Mouse (Mus musculus) erythroblast, embryonic 14.5 days (primary cell): ENCODE results near the gene Sdsl. TPM values are rescaled to one million over a fixed set of nuclear protein-coding genes. Genes with fewer than 3 reads are reported as not detected.

Experiments used
- H3K27me3 ChIP-seq: 2 replicates; pipeline ENCODE4 v1.6.1; 2012; ENCODE audit warnings: inconsistent platforms; ENCODE audit not compliant: control insufficient read depth
- H3K36me3 ChIP-seq: 2 replicates; pipeline ENCODE4 v1.6.1; 2012; ENCODE audit warnings: mild to moderate bottlenecking, inconsistent platforms; ENCODE audit not compliant: control insufficient read depth
- H3K4me1 ChIP-seq: 2 replicates; pipeline ENCODE4 v1.6.1; 2012; ENCODE audit warnings: inconsistent platforms; ENCODE audit not compliant: control insufficient read depth
- H3K4me3 ChIP-seq: replicated peaks from 2 replicates; pipeline ENCODE3; 2012; ENCODE audit warnings: moderate library complexity, mild to moderate bottlenecking, inconsistent platforms
- H3K9me3 ChIP-seq: 2 replicates; pipeline ENCODE4 v1.6.1; 2012; ENCODE audit warnings: low read length, inconsistent platforms, mixed read lengths; ENCODE audit not compliant: control insufficient read depth
- GATA1 ChIP-seq: IDR thresholded peaks from 2 replicates; pipeline ENCODE4 v1.6.1; 2012; ENCODE audit warnings: low read length, inconsistent platforms, mixed read lengths
- TAL1 ChIP-seq: IDR thresholded peaks from 3 replicates; pipeline ENCODE4 v1.6.1; 2012; ENCODE audit warnings: low read length, inconsistent platforms, mixed read lengths
- polyA plus RNA-seq: library from polyadenylated mRNA; stranded (reverse); fragments of >175 nt; gene quantifications from 2 replicates; pipeline ENCODE4 v1.2.3, GENCODE M21; 2012

Sdsl gene
- polyA plus RNA-seq, 1 experiment: not detected

- H3K4me3 ChIP-seq: no peak overlapping the region
- no peaks in the 10 kb centered on the region for H3K9me3 ChIP-seq
- H3K36me3 ChIP-seq: peaks cover 30% of the 10 kb centered on the region
- H3K4me1 ChIP-seq: peaks cover 21% of the 10 kb centered on the region
- H3K27me3 ChIP-seq: no peaks in the 10 kb centered on the region
- TF ChIP-seq TAL1 (no peak), GATA1 (no peak)
These were observed 26.6 kb upstream of the Sdsl start for GRCm38 (mm10) chr5:120499202-120499601.

DNA sequence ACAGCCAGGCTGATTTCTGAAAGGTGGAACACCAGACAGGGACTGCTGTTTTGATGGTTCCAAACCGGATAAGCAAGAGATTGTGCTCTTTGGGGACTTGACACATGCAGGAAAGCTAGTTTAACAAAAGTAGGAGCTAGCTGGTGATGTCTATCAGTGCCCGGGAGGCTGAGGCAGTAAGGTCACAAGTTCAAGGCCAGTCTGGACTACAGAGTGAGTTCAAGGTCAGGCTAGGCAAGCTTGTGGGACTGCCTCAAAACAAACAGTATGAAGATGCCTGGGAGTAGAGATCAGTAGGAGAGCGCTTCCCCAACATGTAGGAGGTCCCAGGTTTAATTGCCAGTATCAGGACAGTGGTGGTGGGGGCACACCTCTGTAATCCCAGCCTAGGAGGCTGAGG lies 24.5 kb upstream of the Sdsl start:
- H3K4me3 ChIP-seq: no peak overlapping the region
- TF ChIP-seq GATA1 (no peak), TAL1 (no peak)
- H3K9me3 ChIP-seq: no peaks in the 10 kb centered on the region
- no peaks in the 10 kb centered on the region for H3K27me3 ChIP-seq
- H3K4me1 ChIP-seq: peaks cover 5% of the 10 kb centered on the region
- peaks cover 50% of the 10 kb centered on the region for H3K36me3 ChIP-seq

DNA sequence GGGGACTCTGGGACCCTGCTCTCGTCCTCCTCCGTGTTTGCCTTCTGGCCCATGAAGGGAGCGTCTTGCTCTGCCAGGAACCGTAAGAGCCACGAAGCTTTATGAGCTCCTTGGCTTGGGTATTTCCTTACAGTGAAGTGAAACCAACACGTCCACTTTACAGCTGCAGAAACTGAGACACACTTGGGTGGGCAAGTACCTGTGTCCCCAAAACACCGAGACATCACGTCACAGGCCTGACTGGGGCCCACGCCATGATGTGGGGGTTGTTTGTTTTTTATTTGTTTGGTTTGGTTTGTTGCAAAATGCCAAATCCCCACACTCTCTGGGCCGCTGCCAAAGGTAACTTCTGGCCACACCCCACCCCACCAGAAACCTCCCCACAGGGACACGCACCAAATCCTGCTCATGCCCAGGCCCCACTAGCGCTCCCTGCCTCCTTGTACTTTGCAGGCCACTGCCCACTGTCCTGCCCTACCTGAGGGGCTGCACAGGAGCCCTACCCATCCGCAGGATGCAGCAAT lies 23.2 kb upstream of the Sdsl start:
- Histone ChIP-seq H3K9me3 (no peaks in the 10 kb centered on the region), H3K4me1 (peaks cover 3% of the 10 kb centered on the region), H3K27me3 (no peaks in the 10 kb centered on the region), H3K36me3 (peaks cover 58% of the 10 kb centered on the region), H3K4me3 (no peak overlapping the region)
- no peak for TF ChIP-seq GATA1
- no peak for TF ChIP-seq TAL1

- no peaks in the 10 kb centered on the region for H3K9me3 ChIP-seq
- H3K4me1 ChIP-seq: peaks cover 3% of the 10 kb centered on the region
- H3K27me3 ChIP-seq: no peaks in the 10 kb centered on the region
- peaks cover 58% of the 10 kb centered on the region for H3K36me3 ChIP-seq
- no peak overlapping the region for H3K4me3 ChIP-seq
- no peak for TF ChIP-seq GATA1
- TF ChIP-seq TAL1: no peak
These were observed 22.6 kb upstream of the Sdsl start for GRCm38 (mm10) chr5:120495064-120495702.

DNA sequence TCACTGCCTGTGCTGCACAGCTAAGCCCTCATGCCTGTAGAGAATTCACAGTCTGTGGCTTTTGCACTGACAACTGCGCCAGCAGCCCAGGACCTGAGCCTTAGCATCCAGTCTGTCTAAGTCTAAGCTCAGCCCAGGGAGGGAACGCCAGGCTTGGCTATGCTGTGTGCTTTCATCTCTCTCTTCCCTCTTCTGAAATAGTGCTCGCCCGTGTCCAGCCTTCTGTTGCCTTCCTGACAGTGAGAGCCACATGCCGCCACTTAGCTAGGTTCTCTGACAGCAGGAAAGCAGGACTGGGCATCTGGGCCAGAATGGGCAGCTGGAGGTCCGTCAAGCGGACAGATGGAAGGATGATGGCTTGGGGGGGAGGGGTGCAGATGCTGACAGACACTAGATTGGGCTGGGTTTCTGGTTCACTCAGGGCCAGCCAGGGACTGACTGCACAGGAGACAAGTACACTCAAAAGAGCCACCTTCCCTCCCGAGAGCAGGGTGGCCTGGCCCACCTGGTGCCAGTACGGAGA lies 21.3 kb upstream of the Sdsl start:
- TF ChIP-seq GATA1: no peak
- no peak for TF ChIP-seq TAL1
- Histone ChIP-seq H3K4me3 (no peak overlapping the region), H3K27me3 (no peaks in the 10 kb centered on the region), H3K9me3 (no peaks in the 10 kb centered on the region), H3K4me1 (no peaks in the 10 kb centered on the region), H3K36me3 (peaks cover 53% of the 10 kb centered on the region)

DNA sequence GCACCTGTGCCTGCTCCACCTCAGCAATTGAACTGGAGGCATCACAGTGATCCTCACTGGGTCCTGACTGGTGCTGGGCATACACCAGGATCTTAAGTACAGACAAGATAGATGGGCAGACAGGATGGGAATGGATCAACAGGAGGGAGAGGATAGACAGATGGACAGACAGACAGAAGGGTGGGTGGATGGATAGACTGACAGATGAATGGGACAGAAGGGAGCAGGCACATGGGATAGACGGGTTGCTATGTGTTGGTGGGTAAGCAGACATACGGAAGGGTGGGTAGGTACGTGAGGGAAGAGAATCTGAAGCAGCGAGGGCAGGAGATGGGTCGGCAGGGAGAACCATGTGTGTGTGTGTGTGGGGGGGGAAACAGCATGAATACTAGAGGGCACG lies 20.8 kb upstream of the Sdsl start:
- H3K4me1 ChIP-seq: no peaks in the 10 kb centered on the region
- H3K9me3 ChIP-seq: no peaks in the 10 kb centered on the region
- H3K27me3 ChIP-seq: no peaks in the 10 kb centered on the region
- peaks cover 49% of the 10 kb centered on the region for H3K36me3 ChIP-seq
- no peak for TF ChIP-seq GATA1
- no peak for TF ChIP-seq TAL1
- no peak overlapping the region for H3K4me3 ChIP-seq

GRCm38 (mm10) chr5:120492437-120492836 lies 19.8 kb upstream of the Sdsl start:
- H3K4me1 ChIP-seq: no peaks in the 10 kb centered on the region
- TF ChIP-seq GATA1 (no peak), TAL1 (no peak)
- H3K27me3 ChIP-seq: no peaks in the 10 kb centered on the region
- H3K9me3 ChIP-seq: no peaks in the 10 kb centered on the region
- peaks cover 53% of the 10 kb centered on the region for H3K36me3 ChIP-seq
- no peak overlapping the region for H3K4me3 ChIP-seq

- Histone ChIP-seq H3K27me3 (no peaks in the 10 kb centered on the region), H3K9me3 (no peaks in the 10 kb centered on the region), H3K4me3 (no peak overlapping the region), H3K36me3 (peaks cover 64% of the 10 kb centered on the region), H3K4me1 (no peaks in the 10 kb centered on the region)
- TF ChIP-seq GATA1 (no peak), TAL1 (no peak)
These were observed 18.1 kb upstream of the Sdsl start for GRCm38 (mm10) chr5:120490679-120491192.

GRCm38 (mm10) chr5:120487844-120488243 lies 15.2 kb upstream of the Sdsl start:
- Histone ChIP-seq H3K4me1 (no peaks in the 10 kb centered on the region), H3K4me3 (no peak overlapping the region), H3K27me3 (no peaks in the 10 kb centered on the region), H3K36me3 (peaks cover 51% of the 10 kb centered on the region), H3K9me3 (no peaks in the 10 kb centered on the region)
- TF ChIP-seq TAL1 (no peak), GATA1 (no peak)

DNA sequence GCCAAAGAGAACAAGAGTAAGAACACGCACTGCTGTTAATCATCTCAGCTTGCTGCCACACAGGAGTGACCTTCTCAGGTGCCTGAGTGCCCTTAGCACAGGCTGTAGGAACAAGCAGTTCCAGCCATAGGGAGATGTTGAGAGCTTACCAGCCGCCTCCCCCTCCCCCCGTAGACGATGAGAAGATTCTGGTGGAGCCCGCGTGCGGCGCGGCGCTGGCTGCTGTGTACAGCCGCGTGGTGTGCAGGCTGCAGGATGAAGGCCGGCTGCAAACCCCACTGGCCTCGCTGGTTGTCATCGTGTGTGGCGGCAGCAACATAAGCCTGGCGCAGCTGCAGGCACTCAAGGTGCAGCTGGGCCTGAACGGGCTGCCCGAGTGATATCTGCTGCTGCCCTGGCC lies 10.8 kb upstream of the Sdsl start:
- peaks cover 6% of the 10 kb centered on the region; the same call in 1 of the 2 replicates for H3K27me3 ChIP-seq
- no peak for TF ChIP-seq TAL1
- TF ChIP-seq GATA1: no peak
- no peaks in the 10 kb centered on the region for H3K4me1 ChIP-seq
- peaks cover 37% of the 10 kb centered on the region for H3K36me3 ChIP-seq
- H3K4me3 ChIP-seq: no peak overlapping the region
- no peaks in the 10 kb centered on the region for H3K9me3 ChIP-seq
